Mouse (Mus musculus) thymus, postnatal 25 days (tissue): ENCODE data around the gene Pde3b.
"Not testable (repeated sequence)": the region's sequence is repeated elsewhere in the genome, so short reads cannot be mapped to it uniquely, and the experiment has no call there.

ENCODE experiments used
- DNase-seq: peaks from one replicate; pipeline ENCODE4 v3.0.0; 2022

Gene Pde3b

DNA sequence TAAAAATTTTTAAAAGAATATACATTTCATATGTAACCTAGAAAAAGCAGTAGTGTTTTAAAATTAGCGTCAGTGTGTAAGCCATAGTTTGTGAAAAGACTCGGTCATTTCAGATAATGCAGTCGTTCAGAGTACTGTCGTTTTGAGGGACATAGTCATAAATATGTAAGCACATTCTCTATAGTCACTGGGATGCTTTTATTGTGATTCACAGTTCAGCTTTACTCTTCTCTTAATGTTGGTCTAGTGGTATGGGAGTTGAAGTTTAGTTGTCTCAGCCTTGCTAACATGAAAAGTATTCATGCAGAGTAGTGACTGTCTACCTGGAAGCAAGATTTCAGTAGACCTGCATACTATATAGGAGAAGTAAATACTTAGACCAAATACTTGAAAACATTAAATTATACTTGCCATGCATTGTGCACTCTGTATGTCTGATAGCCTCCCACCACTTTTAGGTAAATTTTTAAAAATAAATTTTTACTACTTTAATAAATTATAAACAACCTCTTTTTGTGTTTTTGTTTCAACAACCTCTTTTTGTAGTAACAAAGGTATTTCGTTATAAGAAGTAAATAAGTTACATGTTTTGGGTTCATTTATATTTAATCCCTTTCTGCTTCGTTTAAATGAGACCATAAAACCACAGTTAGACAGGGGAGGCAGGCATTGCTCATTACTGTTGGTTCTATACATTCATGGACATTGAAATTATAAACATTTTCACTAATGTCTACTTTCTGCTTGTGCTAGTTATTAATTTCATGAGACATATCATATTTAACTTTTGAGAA is 65.3 kb downstream of the Pde3b start:
- DNase-seq, result no peak

DNA sequence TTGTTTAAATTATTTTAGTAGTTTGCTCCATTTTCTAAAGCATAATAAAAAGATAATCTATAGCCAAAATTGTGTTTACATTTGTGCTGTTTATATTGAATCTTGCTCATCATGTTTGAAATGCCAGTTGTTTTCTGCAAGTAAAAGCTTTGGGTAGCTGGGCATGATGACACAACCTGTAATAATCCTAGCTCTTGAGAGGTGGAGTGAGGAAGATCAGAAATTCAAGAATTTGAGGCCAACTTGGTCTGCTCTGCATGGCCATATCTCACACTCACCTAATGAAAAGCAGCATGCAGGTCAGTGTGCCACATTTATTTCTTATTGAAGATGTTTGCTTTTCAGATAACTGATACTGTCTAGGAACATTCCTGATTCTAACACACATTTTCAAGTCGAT is 65.9 kb downstream of the Pde3b start:
- no peak for DNase-seq

DNA sequence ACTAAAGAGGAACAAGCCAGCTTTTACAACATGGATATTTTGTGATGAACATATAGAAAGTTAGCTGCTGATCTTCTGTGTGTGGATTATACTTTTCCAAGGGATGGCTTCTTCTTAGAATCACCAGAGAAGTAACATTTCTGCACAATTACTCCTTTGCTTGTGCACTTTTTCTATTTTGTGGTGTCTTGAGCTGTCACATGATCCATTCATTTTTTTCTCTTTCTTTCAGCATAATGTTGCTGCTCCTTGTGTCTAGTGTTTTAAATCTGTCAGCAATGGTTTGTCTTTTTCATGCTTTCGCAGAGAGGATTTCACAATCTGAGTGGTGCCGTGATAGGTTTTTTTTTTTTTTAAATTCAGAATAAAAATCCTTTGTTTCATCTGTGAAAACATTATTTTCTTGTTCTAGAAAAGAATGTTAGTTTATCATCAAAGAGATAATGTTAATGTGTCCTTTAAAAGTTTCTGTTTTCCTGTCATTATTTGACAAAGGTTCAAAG is 66.4 kb downstream of the Pde3b start:
- DNase-seq, result no peak

DNA sequence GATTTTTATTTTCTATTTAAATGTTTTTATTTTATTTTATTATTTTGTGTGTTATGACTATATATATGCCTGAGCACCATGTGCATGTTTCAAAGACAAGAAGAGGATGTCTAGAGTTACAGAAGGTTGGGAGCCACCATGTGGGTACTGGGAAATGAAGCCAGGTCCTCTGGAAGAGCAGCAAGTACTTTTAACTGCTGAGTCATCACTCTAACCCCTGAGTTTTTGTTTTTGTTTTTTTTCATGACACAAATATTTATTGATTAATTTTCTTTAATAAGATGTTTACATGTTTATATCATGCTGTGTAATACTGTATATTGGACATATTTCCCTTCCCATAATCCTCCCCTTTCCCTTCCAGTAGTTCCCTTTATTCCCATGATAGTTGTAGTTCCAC is 77.5 kb downstream of the Pde3b start:
- no peak for DNase-seq

DNA sequence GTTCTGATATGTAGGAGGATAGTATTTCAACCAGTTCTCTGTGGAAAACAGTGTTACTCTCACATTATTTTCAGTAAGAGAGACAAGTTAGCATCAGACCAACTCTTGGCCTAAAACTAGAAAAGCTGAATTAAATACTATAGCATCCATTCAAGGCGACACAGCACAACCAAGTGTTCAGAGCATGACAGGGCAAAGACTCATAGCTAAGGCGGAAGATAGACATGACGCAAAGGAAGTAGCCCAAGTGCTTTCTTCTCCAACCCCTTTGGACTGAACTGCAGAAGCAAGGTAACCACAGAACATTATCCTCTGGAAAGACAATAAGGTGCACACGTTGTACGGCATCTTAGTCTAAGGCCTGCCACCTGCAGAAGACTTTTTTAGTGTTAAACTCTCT is 79.0 kb downstream of the Pde3b start:
- peak; percentile 30 for DNase-seq

GRCm38 (mm10) chr7:114499293-114499692 is 84.2 kb downstream of the Pde3b start:
- DNase-seq, result no peak

GRCm38 (mm10) chr7:114508879-114509278 is 93.8 kb downstream of the Pde3b start:
- no peak for DNase-seq

DNA sequence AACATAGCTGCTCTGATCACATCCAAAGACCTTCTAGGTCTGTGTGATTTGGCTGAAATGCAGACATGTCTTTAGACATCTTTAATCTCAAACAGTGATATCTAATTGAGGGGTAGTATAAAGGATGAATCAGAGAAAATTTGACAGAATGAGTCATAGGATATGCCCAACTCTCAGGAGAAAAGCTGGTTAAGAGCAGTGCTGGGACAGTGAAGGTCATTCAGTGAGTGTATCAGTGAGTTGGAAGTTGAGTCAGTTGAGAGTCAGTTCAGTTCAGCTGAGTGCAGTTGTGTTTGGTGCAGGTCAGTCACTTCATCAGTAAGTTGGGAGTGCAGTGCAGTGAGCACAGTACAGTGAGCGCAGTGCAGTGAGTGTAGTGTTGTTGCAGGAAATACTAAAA is 105.0 kb downstream of the Pde3b start:
- no peak for DNase-seq

GRCm38 (mm10) chr7:114526245-114526644 is 111.2 kb downstream of the Pde3b start:
- no peak for DNase-seq

DNA sequence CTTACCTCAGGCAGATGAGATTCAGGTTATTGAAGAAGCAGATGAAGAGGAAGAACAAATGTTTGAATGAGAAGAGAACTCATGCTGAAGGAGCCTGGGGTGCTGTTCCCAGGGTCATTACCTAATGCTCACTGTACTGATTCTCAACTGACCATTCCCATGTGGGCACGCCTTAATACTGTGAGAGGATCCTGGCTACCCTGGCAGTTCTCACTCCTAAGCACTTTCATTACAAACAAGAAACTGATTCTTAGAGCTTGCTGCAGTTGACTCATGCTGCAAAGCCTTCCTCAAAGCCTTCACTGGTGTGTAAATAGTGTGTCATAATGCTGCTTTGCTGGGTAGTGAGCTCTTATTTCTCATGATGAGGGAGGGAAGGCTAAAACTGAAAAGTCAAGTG is 121.1 kb downstream of the Pde3b start:
- DNase-seq, result no peak

- DNase-seq, result peak; percentile 90
Observed at GRCm38 (mm10) chr7:114562531-114563241, 147.6 kb downstream of the Pde3b start, which contains the start of gene Cyp2r1. Gene Cyp2r1 (minus strand): TSS chr7:114562972.

- not testable (repeated sequence) for DNase-seq
Observed at GRCm38 (mm10) chr7:114573866-114574265, 158.8 kb downstream of the Pde3b start.

GRCm38 (mm10) chr7:114576931-114577330 is 161.8 kb downstream of the Pde3b start:
- DNase-seq, result no peak

- no peak for DNase-seq
Observed at GRCm38 (mm10) chr7:114577665-114578064, 162.6 kb downstream of the Pde3b start.

GRCm38 (mm10) chr7:114580426-114580825 is 165.3 kb downstream of the Pde3b start:
- DNase-seq, result peak; percentile 31

GRCm38 (mm10) chr7:114581200-114581599 is 166.1 kb downstream of the Pde3b start:
- DNase-seq, result no peak

GRCm38 (mm10) chr7:114582441-114582840 is 167.4 kb downstream of the Pde3b start:
- no peak for DNase-seq
